Mouse (Mus musculus) kidney, postnatal 10 days (tissue): ENCODE data around the gene Nagpa.

Experiments
- DNase-seq: peaks from one replicate; pipeline ENCODE4 v3.0.0; 2021; ENCODE audit warnings: mixed read lengths

The Nagpa gene

DNA sequence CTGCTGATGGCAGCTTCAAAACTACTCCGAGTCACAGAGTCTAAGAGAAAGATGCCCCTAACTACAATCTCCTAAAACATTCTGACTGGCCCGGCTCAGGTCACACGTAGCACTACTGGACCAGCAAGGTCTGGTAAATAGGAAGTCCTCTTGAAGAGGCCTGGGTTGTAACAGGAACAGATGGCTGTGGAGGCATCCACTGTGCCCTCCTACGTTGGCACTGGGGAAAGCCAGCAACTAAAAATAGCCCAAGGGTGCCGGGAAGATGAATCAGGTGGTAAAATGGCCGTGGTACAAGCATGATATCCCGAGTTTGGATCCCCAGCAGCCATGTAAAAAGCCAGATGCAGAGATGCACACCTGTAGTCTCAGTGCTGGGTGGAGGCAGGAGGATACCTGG is 17.6 kb downstream of the Nagpa start:
- DNase-seq = no peak

DNA sequence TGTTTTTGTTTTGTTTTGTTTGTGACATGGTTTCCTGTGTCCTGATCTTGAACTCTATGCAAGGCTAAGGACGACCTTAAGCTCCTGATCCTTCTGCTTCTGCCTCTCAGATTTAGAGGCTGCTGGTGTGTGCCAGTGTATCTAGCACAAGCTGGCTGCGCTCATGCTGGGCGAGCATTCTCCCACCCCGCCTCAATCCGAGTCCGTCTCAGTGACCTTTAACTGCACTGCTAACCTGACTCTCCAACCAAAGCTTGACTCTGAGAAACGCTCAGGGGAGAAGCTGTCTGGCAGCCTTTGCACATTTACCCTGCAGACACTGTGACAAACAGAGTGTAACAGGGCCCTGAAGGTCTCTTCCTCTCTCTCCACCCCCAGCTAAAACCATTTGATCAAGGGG is 18.1 kb downstream of the Nagpa start:
- DNase-seq = no peak

DNA sequence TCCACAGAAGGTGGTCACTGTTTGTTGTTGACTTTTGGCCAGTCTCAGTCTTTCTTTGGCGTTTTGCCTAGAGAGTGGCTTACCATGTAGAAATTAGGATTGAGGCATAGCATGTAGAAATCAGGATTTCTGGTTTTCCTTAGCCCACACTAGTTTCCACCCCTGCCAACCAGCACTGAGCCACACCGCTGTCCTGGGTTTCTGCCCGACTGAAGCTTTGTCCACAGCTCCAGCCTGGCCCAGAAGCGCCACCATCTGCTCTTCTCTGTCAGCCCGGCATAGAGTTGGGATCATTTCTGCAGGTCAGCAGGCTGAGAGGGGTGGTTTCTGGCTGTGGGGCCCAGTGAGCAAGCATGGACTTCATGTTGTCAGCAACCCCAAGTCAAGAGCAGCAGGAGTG is 18.9 kb downstream of the Nagpa start:
- DNase-seq = no peak

DNA sequence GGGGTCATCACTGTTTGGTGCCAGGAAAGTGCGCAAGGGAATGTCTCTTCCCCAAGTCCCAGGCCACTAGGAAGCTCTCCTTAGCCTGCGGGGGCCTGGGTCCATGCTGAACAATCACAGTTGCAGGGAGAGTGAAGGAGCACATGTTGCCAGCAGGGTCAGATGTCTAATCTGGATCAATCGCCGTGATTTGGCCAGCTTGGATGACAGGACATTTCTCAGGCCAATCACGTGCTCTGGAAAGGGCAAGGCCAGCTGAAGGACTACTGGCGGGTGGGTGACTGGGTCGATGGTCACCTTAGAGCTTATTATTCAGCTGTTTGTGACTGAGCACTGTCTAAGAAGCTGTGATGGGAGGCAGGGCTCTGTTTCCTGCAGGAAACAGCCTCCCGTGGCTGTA is 19.7 kb downstream of the Nagpa start:
- DNase-seq = no peak

DNA sequence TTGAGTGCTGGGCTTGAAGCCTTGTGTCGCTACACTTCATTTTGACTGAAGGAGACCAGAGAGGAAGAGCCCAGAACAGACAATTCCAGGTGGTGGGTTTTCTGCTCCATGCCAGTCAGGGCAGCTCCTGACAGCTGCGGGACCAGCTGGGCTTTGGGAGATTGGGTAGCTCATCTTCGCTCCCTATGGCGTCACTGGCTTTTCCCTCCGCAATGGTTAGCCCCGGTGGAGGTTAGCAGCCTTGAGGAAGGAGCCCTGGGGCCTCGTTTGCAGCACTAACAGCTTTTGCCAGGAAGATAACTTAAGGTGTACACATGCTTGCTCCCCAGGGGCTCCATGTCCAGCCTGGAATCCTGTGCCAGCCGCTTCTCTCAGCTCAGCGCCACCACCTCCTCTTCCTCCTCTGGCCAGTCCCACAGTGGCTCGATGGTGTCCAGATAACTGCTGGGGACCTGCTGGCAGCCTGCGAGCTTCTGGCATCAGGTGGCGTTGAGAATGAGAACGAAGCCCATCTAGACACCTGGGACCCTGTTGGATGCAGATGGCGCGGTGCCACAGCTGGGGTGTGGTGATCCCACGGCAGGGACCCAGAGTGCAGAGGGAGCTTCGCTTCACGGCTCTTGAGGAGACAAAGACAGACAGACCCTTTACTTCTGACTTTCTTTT is 20.4 kb downstream of the Nagpa start:
- no peak for DNase-seq

GRCm38 (mm10) chr16:5172636-5173035 is 31.2 kb downstream of the Nagpa start:
- no peak for DNase-seq

GRCm38 (mm10) chr16:5168829-5169228 is 35.0 kb downstream of the Nagpa start:
- DNase-seq = no peak

GRCm38 (mm10) chr16:5168038-5168437 is 35.8 kb downstream of the Nagpa start:
- DNase-seq = no peak

DNA sequence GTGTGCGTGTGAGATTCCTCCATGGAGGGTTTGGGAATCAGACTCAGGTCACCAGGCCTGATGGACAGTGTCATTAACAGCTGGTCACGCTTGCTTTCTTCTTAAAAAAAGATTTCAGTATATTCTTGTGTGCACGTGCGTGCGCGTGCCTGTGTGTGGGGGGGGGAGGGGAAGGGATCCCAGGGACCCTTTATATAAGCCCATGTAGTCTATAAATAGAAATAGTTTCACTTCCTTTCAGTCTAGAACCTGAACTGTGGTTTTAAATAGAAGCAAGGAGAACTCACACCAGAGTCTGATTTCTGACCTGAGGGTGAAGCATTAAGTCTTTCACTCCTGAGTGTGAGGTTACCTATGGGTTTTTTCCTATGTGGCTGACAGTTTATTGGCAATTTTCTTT is 39.5 kb downstream of the Nagpa start:
- no peak for DNase-seq

DNA sequence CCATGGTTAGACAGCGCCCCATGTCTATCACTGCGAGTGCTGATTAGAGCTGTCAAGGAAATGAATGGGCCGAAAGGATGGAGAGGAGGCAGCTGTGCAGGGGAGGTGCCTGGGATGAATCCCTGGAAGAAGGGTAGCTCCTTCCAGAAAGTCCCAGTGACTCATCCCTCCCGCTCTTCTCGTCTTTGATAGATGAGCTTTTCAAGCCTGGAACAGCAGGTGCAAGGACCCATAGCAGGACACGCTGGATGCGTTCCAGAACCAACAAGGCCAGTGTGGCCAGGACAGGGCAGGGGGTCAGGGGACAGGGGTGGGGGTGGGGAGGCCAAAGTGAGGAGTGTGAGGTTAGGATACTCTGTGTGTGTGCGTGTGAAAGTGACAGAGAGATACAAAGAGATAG is 44.6 kb downstream of the Nagpa start:
- DNase-seq = no peak

- no peak for DNase-seq
Measured at GRCm38 (mm10) chr16:5157113-5157512, 46.7 kb downstream of the Nagpa start.

DNA sequence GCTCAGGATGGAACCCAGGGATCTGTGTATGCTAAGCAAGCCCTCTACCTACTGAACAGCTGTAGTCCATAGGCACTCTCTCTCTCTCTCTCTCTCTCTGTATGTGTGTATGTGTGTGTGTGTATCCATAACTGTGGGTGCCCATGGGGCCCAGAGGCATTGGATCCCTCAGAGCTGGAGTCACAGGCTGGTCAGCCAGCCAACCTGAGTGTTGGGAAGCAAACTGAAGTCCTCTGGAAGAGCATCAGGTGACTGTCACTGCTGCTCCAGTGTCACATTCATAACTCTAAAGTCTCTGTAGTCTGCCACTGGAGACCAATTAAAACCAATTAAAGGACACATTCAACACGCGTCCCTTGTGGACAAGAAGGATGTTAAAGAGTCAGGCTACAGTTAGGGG is 47.3 kb downstream of the Nagpa start:
- DNase-seq = no peak

DNA sequence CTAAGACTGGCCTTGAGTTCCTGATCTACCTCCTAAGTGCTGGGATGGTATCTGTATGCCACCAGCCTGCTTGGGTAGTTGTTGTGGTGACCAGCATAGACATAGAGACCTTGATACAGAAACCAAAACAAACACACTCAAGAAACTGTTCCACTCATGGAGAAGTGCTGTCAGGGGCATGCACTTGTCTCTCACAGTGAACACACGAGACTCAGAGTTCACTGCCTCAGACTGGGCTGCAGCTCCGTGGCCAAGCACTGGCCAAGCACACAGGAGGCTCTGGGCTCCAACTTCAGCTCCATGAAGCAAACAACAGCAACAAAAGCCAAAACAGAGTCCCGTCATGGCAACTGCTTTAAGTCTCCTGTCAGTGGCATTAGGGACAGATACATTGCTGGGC is 48.8 kb downstream of the Nagpa start:
- no peak for DNase-seq

DNA sequence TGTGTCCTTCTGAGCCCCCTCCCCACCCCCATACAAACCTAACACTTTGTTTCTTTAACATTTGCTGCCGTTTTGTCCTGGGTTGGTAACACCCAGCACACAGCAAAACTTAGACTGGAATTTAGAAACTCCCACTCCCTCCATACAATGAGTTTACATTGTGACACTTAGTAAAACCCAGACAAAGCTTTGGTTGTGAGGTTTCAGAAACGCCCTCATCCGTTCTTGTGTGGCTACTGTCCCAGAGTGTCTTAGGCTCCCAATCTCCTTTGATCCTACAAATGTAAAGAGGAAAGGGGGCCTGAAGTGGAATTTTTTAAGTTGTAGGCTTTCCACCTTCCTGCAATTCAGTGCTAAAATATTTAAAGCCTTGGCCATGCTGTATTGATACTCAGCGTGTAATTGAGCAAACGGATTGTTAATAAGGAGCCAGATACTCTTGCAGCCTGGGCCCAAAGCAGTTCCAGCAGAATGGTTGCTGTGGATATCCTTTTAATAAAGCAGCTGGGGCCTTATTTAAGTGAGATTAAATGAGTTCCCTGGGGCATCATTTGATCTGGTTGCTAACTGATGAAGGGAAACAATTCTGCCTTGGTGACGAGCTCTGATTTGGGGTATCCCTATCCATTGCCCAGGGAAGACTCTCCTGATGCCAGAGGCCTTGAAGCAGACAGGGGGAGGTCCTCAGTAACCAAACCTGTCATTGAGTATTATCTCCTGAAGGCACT is 50.3 kb downstream of the Nagpa start:
- no peak for DNase-seq

- no peak for DNase-seq
Measured at GRCm38 (mm10) chr16:5150544-5150943, 53.3 kb downstream of the Nagpa start.

DNA sequence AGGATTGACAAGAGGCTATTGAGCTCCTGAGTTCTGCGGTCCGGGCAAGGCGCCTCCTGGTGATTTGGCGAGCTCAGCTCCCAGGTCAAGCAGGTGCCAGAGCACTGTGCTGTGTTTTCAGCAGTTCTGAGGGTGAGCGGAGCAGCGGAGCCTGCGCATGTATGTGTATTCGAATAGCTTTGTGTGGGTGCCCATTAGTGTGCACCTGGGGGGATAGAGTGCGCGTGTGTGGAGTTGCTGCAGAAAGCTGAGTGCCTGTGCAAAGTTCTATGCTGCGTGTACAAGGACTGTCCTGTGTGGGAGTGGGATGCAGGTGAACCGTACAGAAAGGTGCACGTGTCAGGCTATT is 56.8 kb downstream of the Nagpa start, which contains the start of gene Sec14l5:
Sec14l5 (plus strand) TSS at position 73 of the 349 bp plus-strand sequence.
- no peak for DNase-seq

- DNase-seq = peak; percentile 85
Measured at GRCm38 (mm10) chr16:5146367-5147036, 57.3 kb downstream of the Nagpa start.

DNA sequence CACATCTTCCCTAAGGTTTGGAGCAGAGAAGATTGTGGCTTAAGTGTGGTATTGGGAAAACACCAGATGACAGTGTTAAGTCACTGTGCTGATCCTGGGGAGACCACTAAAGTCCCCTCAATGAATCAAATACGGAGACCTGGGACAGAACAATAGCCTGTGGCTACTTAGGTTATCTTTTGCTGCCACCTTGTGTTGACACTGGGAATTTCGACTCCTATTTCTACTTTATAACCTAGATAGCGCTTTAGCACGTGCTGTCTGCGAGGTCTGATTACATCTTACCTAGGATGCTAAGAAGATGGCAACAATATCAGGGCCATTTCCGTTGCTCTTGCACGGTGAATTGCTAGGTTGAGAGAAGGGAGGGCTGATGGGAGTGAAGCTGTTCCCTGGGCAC is 58.2 kb downstream of the Nagpa start:
- DNase-seq = peak; percentile 86
